8 mouse cellular contexts compared by ENCODE assay signal in the genomic region with DNA sequence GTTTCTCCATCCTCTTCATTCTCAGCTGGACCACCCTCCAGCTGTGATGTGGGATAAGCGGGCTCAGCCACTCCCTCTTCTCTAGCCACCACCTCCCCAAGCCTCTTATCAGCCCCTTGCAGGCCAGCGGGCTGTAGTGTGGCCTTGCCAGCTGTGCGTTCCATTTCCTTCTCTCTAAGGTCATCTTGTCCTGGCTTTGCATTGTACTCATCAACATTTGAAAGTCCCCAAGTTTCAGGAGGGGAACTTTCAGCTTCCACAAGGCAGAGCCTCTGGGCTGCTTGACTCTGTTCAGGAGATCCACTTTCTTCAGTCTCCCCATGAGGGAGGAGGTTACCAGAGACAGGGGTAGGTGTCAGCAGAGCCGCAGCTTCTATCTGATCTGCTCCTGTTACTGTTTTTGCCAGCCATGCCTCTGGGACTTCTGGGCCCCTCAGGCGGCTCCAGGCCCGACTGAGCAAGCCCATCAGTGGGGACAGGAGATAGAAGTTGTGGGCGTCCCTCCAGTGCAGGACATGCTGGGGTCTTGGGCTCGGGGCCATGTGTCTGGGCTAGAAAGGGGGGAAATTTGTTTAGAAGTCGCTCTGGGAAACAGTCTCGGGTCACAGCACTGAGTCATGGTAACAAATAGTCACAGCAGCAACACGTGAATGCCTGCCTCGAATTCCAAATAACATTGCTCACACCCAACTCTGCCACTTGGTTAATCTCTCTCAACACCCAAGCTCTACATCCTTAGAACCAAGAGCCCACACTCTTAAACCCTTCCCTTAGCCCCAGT. TPM values are rescaled to one million over a fixed set of nuclear protein-coding genes. Genes with fewer than 3 reads are reported as not detected.
DNase-seq lines count a peak whose midpoint lies in the region; ATAC-seq and TF ChIP-seq lines count a peak whose summit lies in the region.

No protein-coding gene starts in this region.

- TF ChIP-seq POLR2A in bone marrow, adult 2 months (IDR thresholded peaks at IDR 0.05; ENCODE audit: borderline replicate concordance, control insufficient read depth, low read depth, low read length) = peak; percentile 72

- 10% methylated on average over 12 of the region's 12 CpGs for WGBS in bone marrow, adult 2 months
- WGBS in stomach, embryonic 14.5 days = 29% methylated on average over 12 of the region's 12 CpGs

- peak; percentile 53 for DNase-seq in gastrocnemius, adult 18-20 months (ENCODE audit: low spot score)
- DNase-seq in gastrocnemius, postnatal 14 days = no peak
- peak; percentile 98 for DNase-seq in heart, adult 11 months
- peak; percentile 57 for DNase-seq in kidney, adult 11 months
- peak; percentile 46 for DNase-seq in lung, postnatal 10 days
- no peak for DNase-seq in gastrocnemius, postnatal 10 days

- H3K9ac ChIP-seq in stomach, embryonic 14.5 days (replicated peaks; ENCODE audit: low read depth, low read length) = peak overlapping the region; percentile 89

- peak overlapping the region; percentile 98 for H3K27ac ChIP-seq in bone marrow, adult 2 months (ENCODE audit: control insufficient read depth, insufficient read depth, low read depth, low read length, poor library complexity)
- peak overlapping the region; percentile 91; the same call in 1 of the 2 replicates for H3K27ac ChIP-seq in stomach, embryonic 14.5 days (ENCODE audit: low read length)

- no peaks in the 10 kb centered on the region for H3K9me3 ChIP-seq in stomach, embryonic 14.5 days (ENCODE audit: control insufficient read depth, low read depth, low read length)

- peak overlapping the region; percentile 91 for H3K4me2 ChIP-seq in stomach, embryonic 14.5 days (replicated peaks; ENCODE audit: low read depth, low read length)

- H3K27me3 ChIP-seq in stomach, embryonic 14.5 days (ENCODE audit: control insufficient read depth, insufficient read depth, low read length) = no peaks in the 10 kb centered on the region

- ATAC-seq in stomach, embryonic 14.5 days (ENCODE audit: insufficient number of reproducible peaks, insufficient read depth, low FRiP score, low read depth) = peak; percentile 33; the same call in 1 of the 2 replicates

- no peak for TF ChIP-seq CTCF in bone marrow, adult 2 months (IDR thresholded peaks at IDR 0.05; ENCODE audit: control insufficient read depth, insufficient read depth, low read length)

- H3K4me1 ChIP-seq in bone marrow, adult 2 months (ENCODE audit: control insufficient read depth, insufficient read depth, low read length) = peaks cover 1% of the 10 kb centered on the region
- peaks cover 27% of the 10 kb centered on the region for H3K4me1 ChIP-seq in stomach, embryonic 14.5 days (ENCODE audit: control insufficient read depth, insufficient read depth, low read length)

- peak overlapping the region; percentile 92 for H3K4me3 ChIP-seq in bone marrow, adult 2 months (replicated peaks; ENCODE audit: control insufficient read depth, low read depth, low read length)
- peak overlapping the region; percentile 85 for H3K4me3 ChIP-seq in stomach, embryonic 14.5 days (ENCODE audit: low read depth, low read length)

- intact Hi-C loops in gastrocnemius, postnatal 14 days (cut with DNase I; ENCODE audit: low total_unique reads) = no loop called here

- peaks cover 5% of the 10 kb centered on the region; the same call in 1 of the 2 replicates for H3K36me3 ChIP-seq in stomach, embryonic 14.5 days (ENCODE audit: control insufficient read depth, insufficient read depth, low read length)

RNA-seq across cellular contexts. Expression of a gene that starts 1.0 kb away (rescaled TPM):
- total RNA-seq in gastrocnemius, adult 18-20 months (2021) = 10 to 100 TPM; 28.6 to 63.5 TPM
- 10 to 100 TPM; 13.1 to 18.4 TPM for total RNA-seq in gastrocnemius, postnatal 14 days (2021)
- polyA plus RNA-seq in bone marrow, adult 2 months (2011; ENCODE audit: insufficient read depth, insufficient read length, low replicate concordance, missing spikeins) = 356 and 801 TPM in 2 replicates
- 12.7 and 18.3 TPM in 2 replicates for polyA plus RNA-seq in stomach, embryonic 14.5 days (2014; fragmentation: Nextera tagmentation; extraction: Ambion mirVana)
- total RNA-seq in gastrocnemius, postnatal 10 days (2021) = 10 to 100 TPM; 16.3 to 16.9 TPM

RNA-seq across cellular contexts. Expression of a gene that starts 1.1 kb away (rescaled TPM):
- 1 to 10 TPM; 5.2 to 5.3 TPM for total RNA-seq in gastrocnemius, adult 18-20 months (2021)
- total RNA-seq in gastrocnemius, postnatal 14 days (2021) = 10 to 100 TPM in 1 of 2 experiments, 1 to 10 TPM in 1; 6.8 to 14.8 TPM
- 2.1 and 8.9 TPM in 2 replicates for polyA plus RNA-seq in bone marrow, adult 2 months (2011; ENCODE audit: insufficient read depth, insufficient read length, low replicate concordance, missing spikeins)
- 1.5 and 2.6 TPM in 2 replicates for polyA plus RNA-seq in stomach, embryonic 14.5 days (2014; fragmentation: Nextera tagmentation; extraction: Ambion mirVana)
- total RNA-seq in gastrocnemius, postnatal 10 days (2021) = 10 to 100 TPM; 14.8 to 16.3 TPM

RNA-seq across cellular contexts. Expression of a gene that starts 14.8 kb away (rescaled TPM):
- total RNA-seq in gastrocnemius, adult 18-20 months (2021) = 10 to 100 TPM; 63.3 to 68.6 TPM
- total RNA-seq in gastrocnemius, postnatal 14 days (2021) = 100 to 1,000 TPM; 100 TPM
- polyA plus RNA-seq in bone marrow, adult 2 months (2011; ENCODE audit: insufficient read depth, insufficient read length, low replicate concordance, missing spikeins) = 69.3 and 71.9 TPM in 2 replicates
- polyA plus RNA-seq in stomach, embryonic 14.5 days (2014; fragmentation: Nextera tagmentation; extraction: Ambion mirVana) = 199 TPM in 2 replicates
- total RNA-seq in gastrocnemius, postnatal 10 days (2021) = 100 to 1,000 TPM; 121 to 137 TPM

RNA-seq across cellular contexts. Expression of a gene that starts 29.7 kb away (rescaled TPM):
- 1 to 10 TPM in 1 of 2 experiments, under 1 TPM in 1; 0.91 to 1.9 TPM for total RNA-seq in gastrocnemius, adult 18-20 months (2021)
- total RNA-seq in gastrocnemius, postnatal 14 days (2021) = 1 to 10 TPM; 1.7 to 2.3 TPM
- polyA plus RNA-seq in bone marrow, adult 2 months (2011; ENCODE audit: insufficient read depth, insufficient read length, low replicate concordance, missing spikeins) = 5.7 TPM in 1 of 2 replicates, not detected in the other
- polyA plus RNA-seq in stomach, embryonic 14.5 days (2014; fragmentation: Nextera tagmentation; extraction: Ambion mirVana) = 1.8 and 1.9 TPM in 2 replicates
- total RNA-seq in gastrocnemius, postnatal 10 days (2021) = under 1 TPM in 1 of 2 experiments, not detected in 1; 0.19 TPM

RNA-seq across cellular contexts. Expression of a gene that starts 36.4 kb away (rescaled TPM):
- 10 to 100 TPM; 22.6 to 22.9 TPM for total RNA-seq in gastrocnemius, adult 18-20 months (2021)
- total RNA-seq in gastrocnemius, postnatal 14 days (2021) = 10 to 100 TPM in 1 of 2 experiments, 1 to 10 TPM in 1; 9.4 to 10.5 TPM
- 2.7 and 4.8 TPM in 2 replicates for polyA plus RNA-seq in bone marrow, adult 2 months (2011; ENCODE audit: insufficient read depth, insufficient read length, low replicate concordance, missing spikeins)
- 2.7 and 3.4 TPM in 2 replicates for polyA plus RNA-seq in stomach, embryonic 14.5 days (2014; fragmentation: Nextera tagmentation; extraction: Ambion mirVana)
- 1 to 10 TPM; 8.8 to 9.5 TPM for total RNA-seq in gastrocnemius, postnatal 10 days (2021)

Comparison
In these comparisons a context has a peak if more than half of its experiments do, and no peak if none do; other contexts are left out.
1. DNase-seq: peak in gastrocnemius, adult 18-20 months (single experiment), heart, adult 11 months (single experiment), kidney, adult 11 months (single experiment) and lung, postnatal 10 days (single experiment); none in gastrocnemius, postnatal 14 days (single experiment) and gastrocnemius, postnatal 10 days (single experiment).